Mouse (Mus musculus): ENCODE results near the gene Mlc1. TPM values are rescaled to one million over a fixed set of nuclear protein-coding genes. Genes with fewer than 3 reads are reported as not detected.

Gene Mlc1
- polyA plus RNA-seq, 1 experiment from 2014 or later, result not detected

Other genes with a start within 250 kb of the Mlc1 start
- 21.3 and 22.8 TPM in 2 replicates for gene Brd1, start 244.8 kb downstream of the Mlc1 start, polyA plus RNA-seq (2015; fragmentation: Nextera tagmentation; extraction: Ambion mirVana)
- gene Zbed4, start 227.3 kb downstream of the Mlc1 start, polyA plus RNA-seq (2015; fragmentation: Nextera tagmentation; extraction: Ambion mirVana), result 12.2 and 12.3 TPM in 2 replicates
- gene Alg12, start 159.7 kb downstream of the Mlc1 start, polyA plus RNA-seq (2015; fragmentation: Nextera tagmentation; extraction: Ambion mirVana), result 10.7 and 14.2 TPM in 2 replicates
- 86.5 and 87.7 TPM in 2 replicates for gene Creld2, start 159.4 kb downstream of the Mlc1 start, polyA plus RNA-seq (2015; fragmentation: Nextera tagmentation; extraction: Ambion mirVana)
- gene Pim3, start 116.8 kb downstream of the Mlc1 start, polyA plus RNA-seq (2015; fragmentation: Nextera tagmentation; extraction: Ambion mirVana), result 63.0 and 64.8 TPM in 2 replicates
- gene Ttll8, start 24.6 kb downstream of the Mlc1 start, polyA plus RNA-seq (2015; fragmentation: Nextera tagmentation; extraction: Ambion mirVana), result 0.05 TPM in 1 of 2 replicates, not detected in the other
- gene Mov10l1, start 3.9 kb upstream of the Mlc1 start, polyA plus RNA-seq (2015; fragmentation: Nextera tagmentation; extraction: Ambion mirVana), result 0.13 and 0.26 TPM in 2 replicates
- 0.33 and 0.84 TPM in 2 replicates for gene Panx2, start 80.7 kb upstream of the Mlc1 start, polyA plus RNA-seq (2015; fragmentation: Nextera tagmentation; extraction: Ambion mirVana)
- 53.8 and 55.6 TPM in 2 replicates for gene Trabd, start 96.1 kb upstream of the Mlc1 start, polyA plus RNA-seq (2015; fragmentation: Nextera tagmentation; extraction: Ambion mirVana)
- 20.7 and 20.9 TPM in 2 replicates for gene Selenoo, start 110.1 kb upstream of the Mlc1 start, polyA plus RNA-seq (2015; fragmentation: Nextera tagmentation; extraction: Ambion mirVana)
- gene Tubgcp6, start 144.1 kb upstream of the Mlc1 start, polyA plus RNA-seq (2015; fragmentation: Nextera tagmentation; extraction: Ambion mirVana), result 14.8 and 15.2 TPM in 2 replicates
- gene Hdac10, start 149.7 kb upstream of the Mlc1 start, polyA plus RNA-seq (2015; fragmentation: Nextera tagmentation; extraction: Ambion mirVana), result 22.3 and 25.7 TPM in 2 replicates
- 9.4 and 11.2 TPM in 2 replicates for gene Mapk12, start 161.7 kb upstream of the Mlc1 start, polyA plus RNA-seq (2015; fragmentation: Nextera tagmentation; extraction: Ambion mirVana)
- gene Mapk11, start 170.6 kb upstream of the Mlc1 start, polyA plus RNA-seq (2015; fragmentation: Nextera tagmentation; extraction: Ambion mirVana), result 10.7 and 12.7 TPM in 2 replicates
- 157 and 161 TPM in 2 replicates for gene Plxnb2, start 201.8 kb upstream of the Mlc1 start, polyA plus RNA-seq (2015; fragmentation: Nextera tagmentation; extraction: Ambion mirVana)
- gene Dennd6b, start 217.5 kb upstream of the Mlc1 start, polyA plus RNA-seq (2015; fragmentation: Nextera tagmentation; extraction: Ambion mirVana), result 16.3 and 16.7 TPM in 2 replicates
- 33.3 and 35.8 TPM in 2 replicates for gene Ppp6r2, start 232.5 kb upstream of the Mlc1 start, polyA plus RNA-seq (2015; fragmentation: Nextera tagmentation; extraction: Ambion mirVana)

Measured in embryonic facial prominence, embryonic 15.5 days (tissue).